Mouse (Mus musculus): Measurements from ENCODE around the gene Tsnax. TPM values are rescaled to one million over a fixed set of nuclear protein-coding genes. Genes with fewer than 3 reads are reported as not detected.

Gene Tsnax
- polyA plus RNA-seq, 1 experiment from 2014 or later, result 136 TPM

GRCm38 (mm10) chr8:125068146-125068905 lies 55.5 kb downstream of the Tsnax start:
- H3K9ac ChIP-seq, result no peak overlapping the region
- no peak overlapping the region for H3K4me3 ChIP-seq
- no peak for ATAC-seq (ENCODE audit: insufficient number of reproducible peaks, insufficient read depth, low FRiP score, low TSS enrichment, low read depth)
- no peaks in the 10 kb centered on the region for H3K36me3 ChIP-seq
- no peaks in the 10 kb centered on the region for H3K9me3 ChIP-seq
- H3K27ac ChIP-seq, result peak overlapping the region; percentile 28; the same call in 1 of the 2 replicates
- H3K4me2 ChIP-seq, result no peak overlapping the region
- no peaks in the 10 kb centered on the region for H3K27me3 ChIP-seq
- WGBS, result 89% methylated on average over 6 of the region's 6 CpGs
- peaks cover 22% of the 10 kb centered on the region for H3K4me1 ChIP-seq

- Histone ChIP-seq H3K36me3 (no peaks in the 10 kb centered on the region), H3K4me2 (no peak overlapping the region), H3K4me3 (no peak overlapping the region), H3K27me3 (no peaks in the 10 kb centered on the region), H3K4me1 (peaks cover 22% of the 10 kb centered on the region), H3K9me3 (no peaks in the 10 kb centered on the region), H3K27ac (no peak overlapping the region), H3K9ac (no peak overlapping the region)
- WGBS, result 68% methylated on average over 7 of the region's 7 CpGs
- ATAC-seq (ENCODE audit: insufficient number of reproducible peaks, insufficient read depth, low FRiP score, low TSS enrichment, low read depth), result no peak
Observed at GRCm38 (mm10) chr8:125069304-125069703, 56.5 kb downstream of the Tsnax start.

- no peak overlapping the region for H3K4me3 ChIP-seq
- no peak overlapping the region for H3K4me2 ChIP-seq
- H3K4me1 ChIP-seq, result peaks cover 22% of the 10 kb centered on the region
- ATAC-seq (ENCODE audit: insufficient number of reproducible peaks, insufficient read depth, low FRiP score, low TSS enrichment, low read depth), result no peak
- H3K9ac ChIP-seq, result no peak overlapping the region
- no peaks in the 10 kb centered on the region for H3K36me3 ChIP-seq
- no peaks in the 10 kb centered on the region for H3K9me3 ChIP-seq
- H3K27ac ChIP-seq, result no peak overlapping the region
- H3K27me3 ChIP-seq, result no peaks in the 10 kb centered on the region
- 30% methylated on average over 6 of the region's 6 CpGs for WGBS
Observed at GRCm38 (mm10) chr8:125069733-125070132, 56.9 kb downstream of the Tsnax start.

- ATAC-seq (ENCODE audit: insufficient number of reproducible peaks, insufficient read depth, low FRiP score, low TSS enrichment, low read depth), result no peak
- 92% methylated on average over 10 of the region's 10 CpGs for WGBS
- no peaks in the 10 kb centered on the region for H3K9me3 ChIP-seq
Observed at GRCm38 (mm10) chr8:125074141-125074540, 61.3 kb downstream of the Tsnax start.

GRCm38 (mm10) chr8:125074581-125074980 lies 61.8 kb downstream of the Tsnax start:
- no peak overlapping the region for H3K4me3 ChIP-seq
- 92% methylated on average over 2 of the region's 2 CpGs for WGBS
- H3K27me3 ChIP-seq, result no peaks in the 10 kb centered on the region
- ATAC-seq (ENCODE audit: insufficient number of reproducible peaks, insufficient read depth, low FRiP score, low TSS enrichment, low read depth), result no peak
- H3K36me3 ChIP-seq, result no peaks in the 10 kb centered on the region
- peaks cover 11% of the 10 kb centered on the region; the same call in 1 of the 2 replicates for H3K4me1 ChIP-seq
- H3K27ac ChIP-seq, result no peak overlapping the region
- no peak overlapping the region for H3K9ac ChIP-seq
- no peaks in the 10 kb centered on the region for H3K9me3 ChIP-seq
- H3K4me2 ChIP-seq, result no peak overlapping the region

More at GRCm38 (mm10) chr8:125074141-125074540, 61.3 kb downstream of the Tsnax start:
- no peaks in the 10 kb centered on the region for H3K27me3 ChIP-seq
- no peaks in the 10 kb centered on the region for H3K36me3 ChIP-seq
- H3K27ac ChIP-seq, result no peak overlapping the region
- H3K4me3 ChIP-seq, result no peak overlapping the region
- no peak overlapping the region for H3K9ac ChIP-seq
- H3K4me1 ChIP-seq, result peaks cover 15% of the 10 kb centered on the region; the same call in 1 of the 2 replicates
- no peak overlapping the region for H3K4me2 ChIP-seq

- Histone ChIP-seq H3K4me2 (no peak overlapping the region), H3K4me3 (no peak overlapping the region), H3K36me3 (no peaks in the 10 kb centered on the region), H3K27me3 (no peaks in the 10 kb centered on the region), H3K9me3 (no peaks in the 10 kb centered on the region), H3K4me1 (peaks cover 7% of the 10 kb centered on the region; the same call in 1 of the 2 replicates), H3K9ac (no peak overlapping the region), H3K27ac (no peak overlapping the region)
- ATAC-seq (ENCODE audit: insufficient number of reproducible peaks, insufficient read depth, low FRiP score, low TSS enrichment, low read depth), result no peak
- 69% methylated on average over 4 of the region's 4 CpGs for WGBS
Observed at GRCm38 (mm10) chr8:125075389-125075788, 62.6 kb downstream of the Tsnax start.

- H3K27me3 ChIP-seq, result no peaks in the 10 kb centered on the region
- ATAC-seq (ENCODE audit: insufficient number of reproducible peaks, insufficient read depth, low FRiP score, low TSS enrichment, low read depth), result no peak
- H3K9ac ChIP-seq, result no peak overlapping the region
- 58% methylated on average over 8 of the region's 8 CpGs for WGBS
- H3K4me2 ChIP-seq, result no peak overlapping the region
- no peak overlapping the region for H3K4me3 ChIP-seq
- H3K9me3 ChIP-seq, result no peaks in the 10 kb centered on the region
- no peaks in the 10 kb centered on the region for H3K36me3 ChIP-seq
- H3K4me1 ChIP-seq, result peaks cover 7% of the 10 kb centered on the region; the same call in 1 of the 2 replicates
- no peak overlapping the region for H3K27ac ChIP-seq
Observed at GRCm38 (mm10) chr8:125077326-125077725, 64.5 kb downstream of the Tsnax start.

- WGBS, result 42% methylated on average over 9 of the region's 9 CpGs
Observed at GRCm38 (mm10) chr8:125078771-125079384, 66.1 kb downstream of the Tsnax start.

GRCm38 (mm10) chr8:125080388-125081344 lies 67.9 kb downstream of the Tsnax start:
- WGBS, result 84% methylated on average over 19 of the region's 19 CpGs
- Histone ChIP-seq H3K4me1 (peaks cover 12% of the 10 kb centered on the region), H3K9ac (no peak overlapping the region), H3K9me3 (no peaks in the 10 kb centered on the region), H3K4me3 (no peak overlapping the region), H3K36me3 (no peaks in the 10 kb centered on the region), H3K4me2 (no peak overlapping the region), H3K27ac (no peak overlapping the region), H3K27me3 (no peaks in the 10 kb centered on the region)
- no peak for ATAC-seq (ENCODE audit: insufficient number of reproducible peaks, insufficient read depth, low FRiP score, low TSS enrichment, low read depth)

More at GRCm38 (mm10) chr8:125078771-125079384, 66.1 kb downstream of the Tsnax start:
- Histone ChIP-seq H3K9ac (no peak overlapping the region), H3K4me2 (no peak overlapping the region), H3K27ac (no peak overlapping the region), H3K4me1 (peaks cover 10% of the 10 kb centered on the region), H3K9me3 (no peaks in the 10 kb centered on the region), H3K36me3 (no peaks in the 10 kb centered on the region), H3K27me3 (no peaks in the 10 kb centered on the region), H3K4me3 (no peak overlapping the region)
- no peak for ATAC-seq (ENCODE audit: insufficient number of reproducible peaks, insufficient read depth, low FRiP score, low TSS enrichment, low read depth)

- Histone ChIP-seq H3K9ac (no peak overlapping the region), H3K4me3 (no peak overlapping the region), H3K27ac (peak overlapping the region; percentile 68), H3K9me3 (no peaks in the 10 kb centered on the region), H3K4me1 (peaks cover 6% of the 10 kb centered on the region), H3K4me2 (no peak overlapping the region), H3K36me3 (no peaks in the 10 kb centered on the region), H3K27me3 (no peaks in the 10 kb centered on the region)
- WGBS, result 67% methylated on average over 4 of the region's 4 CpGs
- no peak for ATAC-seq (ENCODE audit: insufficient number of reproducible peaks, insufficient read depth, low FRiP score, low TSS enrichment, low read depth)
Observed at GRCm38 (mm10) chr8:125083746-125084145, 70.9 kb downstream of the Tsnax start.

Data from embryonic facial prominence, embryonic 13.5 days (tissue).